Mouse (Mus musculus) natural killer cell, adult 2 months (primary cell): ENCODE results near the gene Srxn1.

ENCODE experiments used
- DNase-seq, 2 experiments: peaks; one replicate each; pipeline ENCODE4 v3.0.0; 2022; ENCODE audit warnings: low spot score in 2 of 2

Gene Srxn1

DNA sequence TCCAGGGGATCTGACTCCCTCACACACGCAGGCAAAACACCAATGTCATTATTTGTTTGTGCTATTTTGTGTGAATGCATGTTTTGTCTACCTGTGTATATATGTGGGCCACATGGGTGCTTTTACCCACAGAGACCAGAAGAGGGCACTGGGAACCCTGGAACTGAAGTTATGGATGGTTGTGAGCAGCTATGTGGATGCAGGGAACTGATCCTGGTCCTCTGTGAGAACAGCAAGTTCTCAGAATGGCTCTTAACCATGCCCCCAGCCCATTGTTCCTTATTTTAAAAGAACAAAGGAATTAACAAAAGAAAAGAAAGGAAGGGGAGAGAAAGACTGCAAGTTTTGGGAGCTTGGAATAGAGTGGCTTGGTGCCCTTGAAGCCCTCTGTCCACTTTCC is 54.2 kb downstream of the Srxn1 start:
- DNase-seq = no peak
